Mouse (Mus musculus): ENCODE measurements around the gene Celf6.

GRCm38 (mm10) chr9:59531645-59532044, 46.1 kb upstream of the Celf6 start:
- no peak for TF ChIP-seq CTCF (IDR thresholded peaks at IDR 0.05; ENCODE audit: extremely low read depth, insufficient read length, insufficient replicate concordance, low read depth, low read length)
- no peak for TF ChIP-seq POLR2A (IDR thresholded peaks at IDR 0.05; ENCODE audit: low read depth, low read length)
